Mouse (Mus musculus): ENCODE measurements around the gene Tdrd5.

GRCm38 (mm10) chr1:156254866-156255265, 48.6 kb downstream of the Tdrd5 start:
- TF ChIP-seq POLR2AphosphoS5 (IDR thresholded peaks at IDR 0.05; ENCODE audit: borderline replicate concordance, low read depth, low read length) (no peak), SIN3A (IDR thresholded peaks at IDR 0.05; ENCODE audit: low read length) (no peak), BHLHE40 (IDR thresholded peaks at IDR 0.05; ENCODE audit: borderline replicate concordance, low read depth, low read length) (no peak), ZKSCAN1 (IDR thresholded peaks at IDR 0.05; ENCODE audit: low read depth, low read length) (no peak), GATA1 (IDR thresholded peaks at IDR 0.05; ENCODE audit: low read depth, low read length) (no peak), ZC3H11A (IDR thresholded peaks at IDR 0.05; ENCODE audit: low read depth, low read length) (no peak)

Measured in MEL (cell line).